Mouse (Mus musculus): ENCODE data around the gene Ptcra.
"Not testable (repeated sequence)": the region's sequence is repeated elsewhere in the genome, so short reads cannot be mapped to it uniquely, and the experiment has no call there.

The Ptcra gene

GRCm38 (mm10) chr17:46770546-46770945, 7.0 kb upstream of the Ptcra start:
- DNase-seq: no peak

GRCm38 (mm10) chr17:46767868-46768267, 4.4 kb upstream of the Ptcra start:
- DNase-seq: no peak

- DNase-seq: not testable (repeated sequence)
Measured at GRCm38 (mm10) chr17:46764916-46765315, 1.4 kb upstream of the Ptcra start.

- no peak for DNase-seq
Measured at GRCm38 (mm10) chr17:46758753-46759152, 4.8 kb downstream of the Ptcra start.

GRCm38 (mm10) chr17:46751794-46752556, 11.5 kb downstream of the Ptcra start, which contains the start of gene Cnpy3:
TSS of gene Cnpy3 (minus strand) at chr17:46752214.
- peak; percentile 99 for DNase-seq

GRCm38 (mm10) chr17:46751056-46751793, 12.3 kb downstream of the Ptcra start:
- DNase-seq: no peak

- DNase-seq: no peak
Measured at GRCm38 (mm10) chr17:46750580-46750979, 12.9 kb downstream of the Ptcra start.

GRCm38 (mm10) chr17:46749282-46749681, 14.2 kb downstream of the Ptcra start:
- no peak for DNase-seq

- DNase-seq: no peak
Measured at GRCm38 (mm10) chr17:46747806-46748205, 15.7 kb downstream of the Ptcra start.

- no peak for DNase-seq
Measured at GRCm38 (mm10) chr17:46747234-46747633, 16.3 kb downstream of the Ptcra start.

GRCm38 (mm10) chr17:46745506-46745905, 18.0 kb downstream of the Ptcra start:
- no peak for DNase-seq

GRCm38 (mm10) chr17:46742986-46743385, 20.5 kb downstream of the Ptcra start:
- DNase-seq: no peak

- no peak for DNase-seq
Measured at GRCm38 (mm10) chr17:46741305-46741704, 22.2 kb downstream of the Ptcra start.

- no peak for DNase-seq
Measured at GRCm38 (mm10) chr17:46736160-46736559, 27.4 kb downstream of the Ptcra start.

GRCm38 (mm10) chr17:46735287-46735686, 28.2 kb downstream of the Ptcra start:
- DNase-seq: no peak

- no peak for DNase-seq
Measured at GRCm38 (mm10) chr17:46734055-46734454, 29.5 kb downstream of the Ptcra start.

GRCm38 (mm10) chr17:46728904-46729318, 34.6 kb downstream of the Ptcra start, which contains the start of gene Gnmt:
TSS of gene Gnmt (minus strand) at chr17:46729168.
- DNase-seq: peak; percentile 91

- no peak for DNase-seq
Measured at GRCm38 (mm10) chr17:46728496-46728895, 35.0 kb downstream of the Ptcra start.

GRCm38 (mm10) chr17:46728021-46728420, 35.5 kb downstream of the Ptcra start:
- no peak for DNase-seq

- no peak for DNase-seq
Measured at GRCm38 (mm10) chr17:46727271-46727670, 36.2 kb downstream of the Ptcra start.

GRCm38 (mm10) chr17:46725731-46726645, 37.5 kb downstream of the Ptcra start:
- peak; percentile 90 for DNase-seq

- DNase-seq: peak; percentile 65
Measured at GRCm38 (mm10) chr17:46725273-46725672, 38.2 kb downstream of the Ptcra start.
